Mouse (Mus musculus): Measurements from ENCODE around the gene 1700031F05Rik. TPM values are rescaled to one million over a fixed set of nuclear protein-coding genes. Genes with fewer than 3 reads are reported as not detected.
"Not testable (repeated sequence)": the region's sequence is repeated elsewhere in the genome, so short reads cannot be mapped to it uniquely, and the experiment has no call there.

1700031F05Rik gene
- not detected in 2 replicates for polyA plus RNA-seq (2015; fragmentation: Nextera tagmentation; extraction: Ambion mirVana)

GRCm38 (mm10) chrX:102867871-102868270 lies at the start of gene 1700031F05Rik:
1700031F05Rik (minus strand) TSS chrX:102867971.
- H3K36me3 ChIP-seq (ENCODE audit: control insufficient read depth, insufficient read depth, low read length) = no peaks in the 10 kb centered on the region
- no peak for ATAC-seq (ENCODE audit: low read depth)
- 87% methylated on average over 6 of the region's 6 CpGs for WGBS
- H3K9me3 ChIP-seq (ENCODE audit: control insufficient read depth, low read length) = no peaks in the 10 kb centered on the region
- H3K27ac ChIP-seq (ENCODE audit: low read length) = no peak within 1 kb of the TSS
- no peak within 1 kb of the TSS for H3K4me2 ChIP-seq (ENCODE audit: low read depth, low read length)
- H3K4me1 ChIP-seq (replicated peaks; ENCODE audit: control insufficient read depth, insufficient read depth, low read length) = no peaks in the 10 kb centered on the region
- H3K9ac ChIP-seq (ENCODE audit: low read length) = no peak within 1 kb of the TSS
- no peak within 1 kb of the TSS for H3K4me3 ChIP-seq (ENCODE audit: low read length)
- no peaks in the 10 kb centered on the region for H3K27me3 ChIP-seq (ENCODE audit: control insufficient read depth, insufficient read depth, low read depth, low read length)

DNA sequence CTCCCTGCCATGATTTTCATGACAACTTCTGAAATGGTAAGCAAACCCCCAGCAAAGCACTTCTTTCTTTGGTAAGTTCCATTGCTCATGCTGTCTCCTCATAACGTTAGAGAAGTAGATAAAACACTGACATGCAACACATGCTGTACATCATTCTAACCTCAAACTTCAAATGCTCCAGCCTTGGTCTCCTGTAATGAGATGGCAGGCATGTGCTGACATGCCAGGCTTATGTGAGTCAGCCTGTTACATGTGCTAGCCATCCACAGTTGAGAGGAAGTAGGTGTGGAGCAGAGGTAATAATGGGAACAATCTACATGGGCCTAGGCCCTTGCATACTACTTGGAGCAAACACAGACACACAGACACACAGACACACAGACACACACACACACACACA lies 47.1 kb upstream of the 1700031F05Rik start:
- WGBS = 56% methylated on average over 1 of the region's 1 CpGs
- not testable (repeated sequence) for H3K4me3 ChIP-seq (ENCODE audit: low read length); H3K4me2 ChIP-seq (ENCODE audit: low read depth, low read length); ATAC-seq (ENCODE audit: low read depth); H3K27me3 ChIP-seq (ENCODE audit: control insufficient read depth, insufficient read depth, low read depth, low read length); H3K9me3 ChIP-seq (ENCODE audit: control insufficient read depth, low read length); H3K27ac ChIP-seq (ENCODE audit: low read length); H3K4me1 ChIP-seq (replicated peaks; ENCODE audit: control insufficient read depth, insufficient read depth, low read length); H3K9ac ChIP-seq (ENCODE audit: low read length); H3K36me3 ChIP-seq (ENCODE audit: control insufficient read depth, insufficient read depth, low read length)

- H3K27me3 ChIP-seq (ENCODE audit: control insufficient read depth, insufficient read depth, low read depth, low read length); ATAC-seq (ENCODE audit: low read depth): not testable (repeated sequence)
- 89% methylated on average over 5 of the region's 9 CpGs for WGBS
Observed at GRCm38 (mm10) chrX:102908587-102908986, 40.8 kb upstream of the 1700031F05Rik start, which contains the start of the genes Dmrtc1a and 1700011M02Rik. Dmrtc1a (minus strand) TSS chrX:102908687. 1700011M02Rik (plus strand) TSS chrX:102908905.

GRCm38 (mm10) chrX:102854516-102854915 lies 13.3 kb downstream of the 1700031F05Rik start, which contains the start of gene Dmrtc1c2:
Dmrtc1c2 (minus strand) TSS chrX:102854616.
- H3K4me2 ChIP-seq (ENCODE audit: low read depth, low read length); ATAC-seq (ENCODE audit: low read depth); H3K36me3 ChIP-seq (ENCODE audit: control insufficient read depth, insufficient read depth, low read length); H3K4me3 ChIP-seq (ENCODE audit: low read length); H3K4me1 ChIP-seq (replicated peaks; ENCODE audit: control insufficient read depth, insufficient read depth, low read length); H3K27ac ChIP-seq (ENCODE audit: low read length); H3K9ac ChIP-seq (ENCODE audit: low read length); H3K9me3 ChIP-seq (ENCODE audit: control insufficient read depth, low read length); H3K27me3 ChIP-seq (ENCODE audit: control insufficient read depth, insufficient read depth, low read depth, low read length): not testable (repeated sequence)
- WGBS = no CpG with 5 or more reads among the region's 13 CpGs

More at GRCm38 (mm10) chrX:102908587-102908986, 40.8 kb upstream of the 1700031F05Rik start, which contains the start of the genes Dmrtc1a and 1700011M02Rik:
- H3K9ac ChIP-seq (ENCODE audit: low read length); H3K4me3 ChIP-seq (ENCODE audit: low read length); H3K4me2 ChIP-seq (ENCODE audit: low read depth, low read length); H3K9me3 ChIP-seq (ENCODE audit: control insufficient read depth, low read length); H3K36me3 ChIP-seq (ENCODE audit: control insufficient read depth, insufficient read depth, low read length); H3K27ac ChIP-seq (ENCODE audit: low read length); H3K4me1 ChIP-seq (replicated peaks; ENCODE audit: control insufficient read depth, insufficient read depth, low read length): not testable (repeated sequence)

- Histone ChIP-seq H3K27ac (ENCODE audit: low read length) (no peak overlapping the region), H3K4me3 (ENCODE audit: low read length) (no peak overlapping the region), H3K4me2 (ENCODE audit: low read depth, low read length) (no peak overlapping the region), H3K27me3 (ENCODE audit: control insufficient read depth, insufficient read depth, low read depth, low read length) (no peaks in the 10 kb centered on the region; the same call in 1 of the 2 replicates), H3K36me3 (ENCODE audit: control insufficient read depth, insufficient read depth, low read length) (no peaks in the 10 kb centered on the region), H3K4me1 (replicated peaks; ENCODE audit: control insufficient read depth, insufficient read depth, low read length) (no peaks in the 10 kb centered on the region), H3K9me3 (ENCODE audit: control insufficient read depth, low read length) (no peaks in the 10 kb centered on the region), H3K9ac (ENCODE audit: low read length) (no peak overlapping the region)
- WGBS = 50% methylated on average over 4 of the region's 4 CpGs
- ATAC-seq (ENCODE audit: low read depth) = no peak
Observed at GRCm38 (mm10) chrX:102812311-102812710, 55.5 kb downstream of the 1700031F05Rik start.

Other genes with a start within 250 kb of the 1700031F05Rik start
- 10.8 and 11.0 TPM in 2 replicates for gene Phka1, start 223.7 kb downstream of the 1700031F05Rik start, polyA plus RNA-seq (2015; fragmentation: Nextera tagmentation; extraction: Ambion mirVana)
- not detected in 2 replicates for gene Gm3880, start 181.0 kb downstream of the 1700031F05Rik start, polyA plus RNA-seq (2015; fragmentation: Nextera tagmentation; extraction: Ambion mirVana)
- 0.72 and 1.2 TPM in 2 replicates for gene Gm9112, start 160.3 kb downstream of the 1700031F05Rik start, polyA plus RNA-seq (2015; fragmentation: Nextera tagmentation; extraction: Ambion mirVana)
- not detected in 2 replicates for gene Dmrtc1b, start 160.1 kb downstream of the 1700031F05Rik start, polyA plus RNA-seq (2015; fragmentation: Nextera tagmentation; extraction: Ambion mirVana)
- gene Dmrtc1c1, start 65.0 kb downstream of the 1700031F05Rik start, polyA plus RNA-seq (2015; fragmentation: Nextera tagmentation; extraction: Ambion mirVana) = not detected in 2 replicates
- gene Dmrtc1c2, start 13.4 kb downstream of the 1700031F05Rik start, polyA plus RNA-seq (2015; fragmentation: Nextera tagmentation; extraction: Ambion mirVana) = not detected in 2 replicates
- gene Dmrtc1a, start 40.7 kb upstream of the 1700031F05Rik start, polyA plus RNA-seq (2015; fragmentation: Nextera tagmentation; extraction: Ambion mirVana) = 0.59 and 0.87 TPM in 2 replicates
- not detected in 2 replicates for gene 1700011M02Rik, start 40.9 kb upstream of the 1700031F05Rik start, polyA plus RNA-seq (2015; fragmentation: Nextera tagmentation; extraction: Ambion mirVana)
- gene 1700018G05Rik, start 60.4 kb upstream of the 1700031F05Rik start, polyA plus RNA-seq (2015; fragmentation: Nextera tagmentation; extraction: Ambion mirVana) = not detected in 2 replicates